Mouse (Mus musculus) cortical plate, adult 2 months (tissue): ENCODE measurements at regions not wholly inside any gene's neighbourhood (a gene's known extent, or its start where the extent isn't known, plus 50 kb on each side); places are given as distances from the start of the nearest gene placed in this dataset.

Source experiments
- CTCF ChIP-seq: fragments of 200-500 bp; IDR thresholded peaks from 2 replicates; pipeline ENCODE4 v1.5.1; 2011; ENCODE audit warnings: mild to moderate bottlenecking, control low read depth, low read length; ENCODE audit not compliant: insufficient read depth; ENCODE audit errors: extremely low read depth
- POLR2A ChIP-seq: fragments of 200-500 bp; IDR thresholded peaks from 2 replicates; pipeline ENCODE4 v1.6.1; 2011; ENCODE audit warnings: mild to moderate bottlenecking, low read length, control low read depth; ENCODE audit not compliant: insufficient read depth; ENCODE audit errors: extremely low read depth

DNA sequence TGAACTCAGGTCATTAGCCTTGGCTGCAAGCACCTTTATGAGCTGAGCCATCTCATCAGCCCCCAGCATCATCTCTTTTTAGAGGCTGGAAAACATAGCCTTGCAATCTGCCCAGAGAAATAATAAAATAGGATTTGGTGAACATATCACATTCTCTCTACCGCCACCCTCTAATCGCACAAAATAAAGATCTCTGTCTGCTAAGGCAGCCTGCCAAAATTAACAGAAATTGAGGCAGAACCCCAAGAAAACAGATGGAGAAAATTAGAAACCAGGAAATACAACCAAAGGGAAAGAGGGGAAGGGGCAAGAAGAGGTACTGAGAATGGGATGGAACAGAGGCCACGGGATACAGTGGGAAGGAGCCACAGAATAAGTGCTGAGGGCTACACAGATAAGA is 176.8 kb upstream of the Csf3r start:
- no peak for TF ChIP-seq POLR2A
- no peak for TF ChIP-seq CTCF
